Mouse (Mus musculus) heart, embryonic 13.5 days (tissue): ENCODE data around the gene Fat1. TPM values are rescaled to one million over a fixed set of nuclear protein-coding genes. Genes with fewer than 3 reads are reported as not detected.
A peak's percentile ranks its signal among the peaks of the same experiment; 100 is the strongest.
"Not testable (repeated sequence)": the region's sequence is repeated elsewhere in the genome, so short reads cannot be mapped to it uniquely, and the experiment has no call there.

Source experiments
- ATAC-seq: fragments of 200-750 bp; cut with Nextera tagmentation; 2 replicates; pipeline ENCODE4 v1.8.0; 2017; ENCODE audit warnings: moderate TSS enrichment; ENCODE audit not compliant: insufficient number of reproducible peaks, low FRiP score, low TSS enrichment; ENCODE audit errors: extremely low read depth
- H3K27ac ChIP-seq: fragments of 300-500 bp; sonication (generic); replicated peaks from 2 replicates; pipeline ENCODE4 v1.5.1; 2015; ENCODE audit warnings: moderate library complexity, mild to moderate bottlenecking, inconsistent platforms
- H3K27me3 ChIP-seq: fragments of 300-500 bp; sonication (generic); replicated peaks from 2 replicates; pipeline ENCODE4 v1.6.1; 2015; ENCODE audit warnings: mild to moderate bottlenecking, inconsistent platforms
- H3K36me3 ChIP-seq: fragments of 300-500 bp; sonication (generic); 2 replicates; pipeline ENCODE4 v1.6.1; 2015; ENCODE audit warnings: mild to moderate bottlenecking, inconsistent platforms
- H3K4me1 ChIP-seq: fragments of 300-500 bp; sonication (generic); 2 replicates; pipeline ENCODE4 v1.6.1; 2015; ENCODE audit warnings: inconsistent platforms
- H3K4me2 ChIP-seq: fragments of 300-500 bp; sonication (generic); 2 replicates; pipeline ENCODE4 v1.6.1; 2015; ENCODE audit warnings: inconsistent platforms, mild to moderate bottlenecking, moderate library complexity
- H3K4me3 ChIP-seq: fragments of 300-500 bp; sonication (generic); 2 replicates; pipeline ENCODE4 v1.5.1; 2015; ENCODE audit warnings: moderate library complexity, mild to moderate bottlenecking, inconsistent platforms
- H3K9ac ChIP-seq: fragments of 300-500 bp; sonication (generic); 2 replicates; pipeline ENCODE4 v1.6.1; 2015; ENCODE audit warnings: inconsistent platforms, mild to moderate bottlenecking, moderate library complexity
- H3K9me3 ChIP-seq: fragments of 300-500 bp; sonication (generic); 2 replicates; pipeline ENCODE4 v1.6.1; 2016; ENCODE audit warnings: inconsistent platforms
- WGBS: fragments of 180-500 bp; shearing (Covaris S2); methylation state at CpG from one replicate; pipeline ENCODE4 v1.1.7; 2015; ENCODE audit warnings: mixed read lengths; 5-methylcytosine and 5-hydroxymethylcytosine counted together
- polyA plus RNA-seq: library from polyadenylated mRNA; unstranded; fragments of >200 nt; fragmentation: Nextera tagmentation; extraction: Ambion mirVana; gene quantifications from 2 replicates; pipeline ENCODE4 v1.2.1, GENCODE M21; 2015

Fat1 gene
- polyA plus RNA-seq, 1 experiment from 2014 or later, result 11.8 TPM

GRCm38 (mm10) chr8:45051236-45051635 is 116.0 kb downstream of the Fat1 start:
- Histone ChIP-seq H3K9me3 (no peaks in the 10 kb centered on the region), H3K9ac (no peak overlapping the region), H3K27me3 (no peaks in the 10 kb centered on the region), H3K36me3 (peaks cover 90% of the 10 kb centered on the region), H3K4me1 (peaks cover 4% of the 10 kb centered on the region; the same call in 1 of the 2 replicates), H3K27ac (no peak overlapping the region), H3K4me2 (no peak overlapping the region), H3K4me3 (no peak overlapping the region)
- WGBS, result 89% methylated on average over 30 of the region's 30 CpGs
- no peak for ATAC-seq

- Histone ChIP-seq H3K27ac (no peak overlapping the region), H3K4me2 (no peak overlapping the region), H3K4me3 (no peak overlapping the region), H3K9me3 (no peaks in the 10 kb centered on the region), H3K9ac (no peak overlapping the region), H3K36me3 (peaks cover 82% of the 10 kb centered on the region), H3K4me1 (0 out of 2 replicates have a peak, but pooled peaks cover 4% of the 10 kb centered on the region), H3K27me3 (no peaks in the 10 kb centered on the region)
- WGBS, result 73% methylated on average over 1 of the region's 1 CpGs
- no peak for ATAC-seq
Observed at GRCm38 (mm10) chr8:45052205-45052604, 117.0 kb downstream of the Fat1 start.

GRCm38 (mm10) chr8:45052618-45053017 is 117.4 kb downstream of the Fat1 start:
- WGBS, result 73% methylated on average over 9 of the region's 9 CpGs
- no peak overlapping the region for H3K27ac ChIP-seq
- H3K4me3 ChIP-seq, result no peak overlapping the region
- peaks cover 78% of the 10 kb centered on the region for H3K36me3 ChIP-seq
- H3K4me1 ChIP-seq, result no peaks in the 10 kb centered on the region
- no peak for ATAC-seq
- no peaks in the 10 kb centered on the region for H3K9me3 ChIP-seq
- no peak overlapping the region for H3K4me2 ChIP-seq
- no peaks in the 10 kb centered on the region for H3K27me3 ChIP-seq
- H3K9ac ChIP-seq, result no peak overlapping the region

- Histone ChIP-seq H3K9ac (no peak overlapping the region), H3K4me2 (no peak overlapping the region), H3K27ac (no peak overlapping the region), H3K36me3 (peaks cover 62% of the 10 kb centered on the region), H3K27me3 (no peaks in the 10 kb centered on the region), H3K9me3 (no peaks in the 10 kb centered on the region), H3K4me3 (no peak overlapping the region), H3K4me1 (no peaks in the 10 kb centered on the region)
- 98% methylated on average over 3 of the region's 3 CpGs for WGBS
- no peak for ATAC-seq
Observed at GRCm38 (mm10) chr8:45055500-45055899, 120.3 kb downstream of the Fat1 start.

GRCm38 (mm10) chr8:45056810-45057209 is 121.6 kb downstream of the Fat1 start:
- Histone ChIP-seq H3K36me3 (peaks cover 49% of the 10 kb centered on the region), H3K4me1 (no peaks in the 10 kb centered on the region), H3K4me2 (no peak overlapping the region), H3K27me3 (no peaks in the 10 kb centered on the region), H3K9ac (no peak overlapping the region), H3K27ac (no peak overlapping the region), H3K4me3 (no peak overlapping the region), H3K9me3 (no peaks in the 10 kb centered on the region)
- WGBS, result 26% methylated on average over 3 of the region's 3 CpGs
- ATAC-seq, result no peak

GRCm38 (mm10) chr8:45060083-45060482 is 124.8 kb downstream of the Fat1 start:
- H3K27ac ChIP-seq, result no peak overlapping the region
- 81% methylated on average over 2 of the region's 2 CpGs for WGBS
- no peak overlapping the region for H3K4me3 ChIP-seq
- H3K27me3 ChIP-seq, result no peaks in the 10 kb centered on the region
- H3K36me3 ChIP-seq, result peaks cover 17% of the 10 kb centered on the region
- no peaks in the 10 kb centered on the region for H3K9me3 ChIP-seq
- no peak for ATAC-seq
- no peak overlapping the region for H3K9ac ChIP-seq
- peaks cover 8% of the 10 kb centered on the region; the same call in 1 of the 2 replicates for H3K4me1 ChIP-seq
- H3K4me2 ChIP-seq, result no peak overlapping the region

- Histone ChIP-seq H3K27me3 (no peaks in the 10 kb centered on the region), H3K27ac (no peak overlapping the region), H3K9ac (no peak overlapping the region), H3K9me3 (no peaks in the 10 kb centered on the region), H3K4me1 (peaks cover 8% of the 10 kb centered on the region; the same call in 1 of the 2 replicates), H3K4me3 (no peak overlapping the region), H3K4me2 (no peak overlapping the region), H3K36me3 (peaks cover 9% of the 10 kb centered on the region; the same call in 1 of the 2 replicates)
- 83% methylated on average over 11 of the region's 11 CpGs for WGBS
- no peak for ATAC-seq
Observed at GRCm38 (mm10) chr8:45062311-45062710, 127.1 kb downstream of the Fat1 start.

GRCm38 (mm10) chr8:45062982-45063924 is 128.0 kb downstream of the Fat1 start:
- Histone ChIP-seq H3K4me1 (peaks cover 8% of the 10 kb centered on the region; the same call in 1 of the 2 replicates), H3K4me3 (no peak overlapping the region), H3K36me3 (peaks cover 3% of the 10 kb centered on the region; the same call in 1 of the 2 replicates), H3K4me2 (no peak overlapping the region), H3K27ac (no peak overlapping the region), H3K27me3 (0 out of 2 replicates have a peak, but pooled peaks cover 3% of the 10 kb centered on the region), H3K9ac (no peak overlapping the region), H3K9me3 (no peaks in the 10 kb centered on the region)
- WGBS, result 69% methylated on average over 25 of the region's 25 CpGs
- no peak for ATAC-seq

- H3K4me2 ChIP-seq, result no peak overlapping the region
- H3K27me3 ChIP-seq, result peaks cover 7% of the 10 kb centered on the region
- 50% methylated on average over 8 of the region's 8 CpGs for WGBS
- H3K36me3 ChIP-seq, result no peaks in the 10 kb centered on the region
- no peak overlapping the region for H3K9ac ChIP-seq
- H3K4me1 ChIP-seq, result peaks cover 8% of the 10 kb centered on the region; the same call in 1 of the 2 replicates
- H3K9me3 ChIP-seq, result no peaks in the 10 kb centered on the region
- no peak overlapping the region for H3K27ac ChIP-seq
- no peak for ATAC-seq
- H3K4me3 ChIP-seq, result no peak overlapping the region
Observed at GRCm38 (mm10) chr8:45064197-45064869, 129.1 kb downstream of the Fat1 start.

- WGBS, result 100% methylated on average over 1 of the region's 1 CpGs
- not testable (repeated sequence) for ATAC-seq, H3K36me3 ChIP-seq, H3K4me1 ChIP-seq, H3K9ac ChIP-seq, H3K4me3 ChIP-seq, H3K9me3 ChIP-seq, H3K27ac ChIP-seq, H3K4me2 ChIP-seq
- peaks cover 17% of the 10 kb centered on the region for H3K27me3 ChIP-seq
Observed at GRCm38 (mm10) chr8:45065391-45065790, 130.1 kb downstream of the Fat1 start.

GRCm38 (mm10) chr8:45068759-45069386 is 133.6 kb downstream of the Fat1 start, which contains the start of gene Mtnr1a:
Gene Mtnr1a (plus strand): TSS chr8:45069137.
- ATAC-seq, result no peak; the same call in 1 of the 2 replicates
- Histone ChIP-seq H3K27ac (no peak within 1 kb of the TSS), H3K9me3 (no peaks in the 10 kb centered on the region), H3K36me3 (no peaks in the 10 kb centered on the region), H3K27me3 (peaks cover 18% of the 10 kb centered on the region), H3K4me3 (peak within 1 kb of the TSS; percentile 43), H3K4me2 (peak within 1 kb of the TSS; percentile 72), H3K4me1 (peaks cover 6% of the 10 kb centered on the region; the same call in 1 of the 2 replicates), H3K9ac (peak within 1 kb of the TSS; percentile 66)
- 9% methylated on average over 29 of the region's 29 CpGs for WGBS
